ENCODE assay signal across 8 mouse cellular contexts in the genomic region with DNA sequence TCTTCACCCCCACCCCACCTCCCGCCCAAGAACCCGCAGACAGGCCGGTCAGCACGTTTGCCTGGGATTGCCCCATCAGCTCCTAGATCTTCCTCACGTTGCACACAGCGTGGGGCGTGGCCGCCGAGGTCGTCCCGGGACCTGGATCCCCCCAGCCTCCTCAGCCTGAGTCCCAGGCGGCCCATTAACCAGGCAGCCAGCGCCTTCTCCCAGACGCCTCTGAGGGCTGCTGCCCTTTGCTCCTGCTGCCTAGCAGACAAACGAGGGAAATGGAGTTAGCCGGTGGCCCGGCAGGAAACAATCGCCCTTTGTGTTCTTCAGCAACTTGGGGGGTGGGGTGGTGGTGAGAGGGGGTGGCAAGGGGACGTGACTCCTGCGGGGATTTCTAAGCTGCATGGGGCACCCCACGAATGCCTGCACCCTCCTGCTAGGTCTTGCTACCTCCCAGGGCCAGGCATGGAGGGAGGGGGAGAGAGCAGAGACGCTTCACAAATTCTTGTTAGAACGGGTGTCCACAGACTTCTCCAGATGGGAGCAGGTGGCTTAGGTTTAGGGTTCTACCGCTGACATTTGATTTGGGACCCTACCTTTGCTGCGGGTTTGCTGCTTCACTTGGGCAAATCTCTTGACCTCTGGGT. TPM values are rescaled to one million over a fixed set of nuclear protein-coding genes. Genes with fewer than 3 reads are reported as not detected.
DNase-seq lines count a peak whose midpoint lies in the region; ATAC-seq lines count a peak whose summit lies in the region.

No protein-coding gene starts in this region.

- peaks cover 58% of the 10 kb centered on the region for H3K4me1 ChIP-seq in heart, embryonic 10.5 days

- no peaks in the 10 kb centered on the region for H3K36me3 ChIP-seq in heart, embryonic 10.5 days

- 3% methylated on average over 25 of the region's 25 CpGs for WGBS in heart, embryonic 10.5 days

- peak overlapping the region; percentile 83 for H3K27ac ChIP-seq in heart, embryonic 10.5 days

- DNase-seq in thymus, postnatal 25 days = peak; percentile 53
- no peak for DNase-seq in thymus, postnatal 10 days (ENCODE audit: low spot score in 2 of 2)
- no peak for DNase-seq in heart, embryonic 10.5 days (ENCODE audit: low spot score)
- peak; percentile 62 for DNase-seq in kidney, adult 9 months
- peak; percentile 64 to 80 for DNase-seq in lung, postnatal 4 days
- DNase-seq in frontal cortex, postnatal 25 days (ENCODE audit: low spot score in 2 of 2) = no peak

- H3K4me3 ChIP-seq in heart, embryonic 10.5 days = peak overlapping the region; percentile 42

- peaks cover 11% of the 10 kb centered on the region; the same call in 1 of the 2 replicates for H3K27me3 ChIP-seq in heart, embryonic 10.5 days (ENCODE audit: insufficient read depth, poor library complexity, severe bottlenecking)

- no peaks in the 10 kb centered on the region for H3K9me3 ChIP-seq in heart, embryonic 10.5 days

- ATAC-seq in megakaryocyte-erythroid progenitor cell, adult 5-6 weeks (replicated peaks; ENCODE audit: low FRiP score, low TSS enrichment, poor library complexity, severe bottlenecking) = no peak
- no peak for ATAC-seq in inflammation-experienced regulatory T-cells, adult 6 months

RNA-seq across cellular contexts. Expression of gene Dnajb12, which starts 32.3 kb away (rescaled TPM):
- polyA plus RNA-seq in heart, embryonic 10.5 days (2016; fragmentation: Nextera tagmentation; extraction: Ambion mirVana) = 28.8 and 32.0 TPM in 2 replicates
- 27.1 and 35.8 TPM in 2 replicates for total RNA-seq in megakaryocyte-erythroid progenitor cell, adult 5-6 weeks (2014; fragmentation: Nextera tagmentation)
- 15.1 and 27.7 TPM in 2 replicates for total RNA-seq in megakaryocyte-erythroid progenitor cell, adult 5-6 weeks (2017)
- polyA plus RNA-seq in inflammation-experienced regulatory T-cells, adult 6 months (2017; shearing (Covaris generic)) = 10 to 100 TPM; 15.7 to 18.1 (median 17.4) TPM

RNA-seq across cellular contexts. Expression of gene Ddit4, which starts 40.0 kb away (rescaled TPM):
- polyA plus RNA-seq in heart, embryonic 10.5 days (2016; fragmentation: Nextera tagmentation; extraction: Ambion mirVana) = 17.6 and 32.8 TPM in 2 replicates
- 2.0 and 3.0 TPM in 2 replicates for total RNA-seq in megakaryocyte-erythroid progenitor cell, adult 5-6 weeks (2014; fragmentation: Nextera tagmentation)
- total RNA-seq in megakaryocyte-erythroid progenitor cell, adult 5-6 weeks (2017) = 2.0 and 4.4 TPM in 2 replicates
- polyA plus RNA-seq in inflammation-experienced regulatory T-cells, adult 6 months (2017; shearing (Covaris generic)) = 10 to 100 TPM; 11.5 to 25.9 (median 14.4) TPM

Comparison
In these comparisons a context has a peak if more than half of its experiments do, and no peak if none do; other contexts are left out.
1. DNase-seq: peak in thymus, postnatal 25 days (single experiment), kidney, adult 9 months (single experiment) and lung, postnatal 4 days (2 of 2); none in thymus, postnatal 10 days (0 of 2), heart, embryonic 10.5 days (single experiment) and frontal cortex, postnatal 25 days (0 of 2).